Mouse (Mus musculus) kidney, postnatal 4 days (tissue): ENCODE measurements around the gene Pear1.

ENCODE experiments used
- DNase-seq, 2 experiments: peaks; one replicate each; pipeline ENCODE4 v3.0.0; 2021; ENCODE audit warnings: mixed read lengths in 2 of 2

Gene Pear1

GRCm38 (mm10) chr3:87763683-87764289, 60.3 kb downstream of the Pear1 start:
- DNase-seq = peak; percentile 89 to 94

- no peak for DNase-seq
Measured at GRCm38 (mm10) chr3:87763202-87763601, 60.9 kb downstream of the Pear1 start.

- DNase-seq = peak; percentile 59 to 75
Measured at GRCm38 (mm10) chr3:87761408-87762375, 62.4 kb downstream of the Pear1 start.

- peak in 1 of 2 experiments; percentile 51 for DNase-seq
Measured at GRCm38 (mm10) chr3:87758641-87759040, 65.5 kb downstream of the Pear1 start.

- DNase-seq = peak in 1 of 2 experiments; percentile 37
Measured at GRCm38 (mm10) chr3:87756488-87756887, 67.6 kb downstream of the Pear1 start.

- DNase-seq = peak; percentile 95 to 96
Measured at GRCm38 (mm10) chr3:87755964-87756363, 68.1 kb downstream of the Pear1 start.

GRCm38 (mm10) chr3:87753829-87754228, 70.3 kb downstream of the Pear1 start:
- DNase-seq = no peak

GRCm38 (mm10) chr3:87752567-87752966, 71.5 kb downstream of the Pear1 start:
- no peak for DNase-seq

GRCm38 (mm10) chr3:87749977-87750376, 74.1 kb downstream of the Pear1 start:
- no peak for DNase-seq

- peak; percentile 70 to 78 for DNase-seq
Measured at GRCm38 (mm10) chr3:87749036-87749435, 75.1 kb downstream of the Pear1 start.

- DNase-seq = peak; percentile 55 to 76
Measured at GRCm38 (mm10) chr3:87748431-87748830, 75.7 kb downstream of the Pear1 start, which contains the start of gene Lrrc71. Lrrc71 (minus strand) TSS chr3:87748625.

GRCm38 (mm10) chr3:87745036-87745659, 79.0 kb downstream of the Pear1 start:
- DNase-seq = peak; percentile 74 to 80

- DNase-seq = no peak
Measured at GRCm38 (mm10) chr3:87743927-87744326, 80.2 kb downstream of the Pear1 start.

GRCm38 (mm10) chr3:87742735-87743134, 81.4 kb downstream of the Pear1 start:
- DNase-seq = no peak

GRCm38 (mm10) chr3:87742013-87742412, 82.1 kb downstream of the Pear1 start:
- DNase-seq = no peak

- no peak for DNase-seq
Measured at GRCm38 (mm10) chr3:87738906-87739305, 85.2 kb downstream of the Pear1 start.

GRCm38 (mm10) chr3:87735335-87735734, 88.8 kb downstream of the Pear1 start:
- no peak for DNase-seq

- no peak for DNase-seq
Measured at GRCm38 (mm10) chr3:87733984-87734761, 89.9 kb downstream of the Pear1 start.

GRCm38 (mm10) chr3:87733098-87733497, 91.0 kb downstream of the Pear1 start:
- DNase-seq = no peak

- no peak for DNase-seq
Measured at GRCm38 (mm10) chr3:87728696-87729095, 95.4 kb downstream of the Pear1 start.

- DNase-seq = no peak
Measured at GRCm38 (mm10) chr3:87726191-87726590, 97.9 kb downstream of the Pear1 start.

- no peak for DNase-seq
Measured at GRCm38 (mm10) chr3:87725396-87726160, 98.5 kb downstream of the Pear1 start.
